Mouse (Mus musculus) layer of hippocampus, postnatal 25 days (tissue): ENCODE results near the gene Gpnmb. TPM values are rescaled to one million over a fixed set of nuclear protein-coding genes. Genes with fewer than 3 reads are reported as not detected.

ENCODE experiments used
- DNase-seq, 2 experiments: peaks; one replicate each; pipeline ENCODE4 v3.0.0; 2022; ENCODE audit warnings: mixed read lengths in 2 of 2, low spot score in 1 of 2; ENCODE audit errors: extremely low spot score in 1 of 2
- total RNA-seq, 2 experiments: library from RNA; stranded (reverse); gene quantifications; 2 replicates each; pipeline ENCODE4 v1.2.3; 2021

The Gpnmb gene
- 1 to 10 TPM; 2.1 to 2.2 TPM for total RNA-seq

DNA sequence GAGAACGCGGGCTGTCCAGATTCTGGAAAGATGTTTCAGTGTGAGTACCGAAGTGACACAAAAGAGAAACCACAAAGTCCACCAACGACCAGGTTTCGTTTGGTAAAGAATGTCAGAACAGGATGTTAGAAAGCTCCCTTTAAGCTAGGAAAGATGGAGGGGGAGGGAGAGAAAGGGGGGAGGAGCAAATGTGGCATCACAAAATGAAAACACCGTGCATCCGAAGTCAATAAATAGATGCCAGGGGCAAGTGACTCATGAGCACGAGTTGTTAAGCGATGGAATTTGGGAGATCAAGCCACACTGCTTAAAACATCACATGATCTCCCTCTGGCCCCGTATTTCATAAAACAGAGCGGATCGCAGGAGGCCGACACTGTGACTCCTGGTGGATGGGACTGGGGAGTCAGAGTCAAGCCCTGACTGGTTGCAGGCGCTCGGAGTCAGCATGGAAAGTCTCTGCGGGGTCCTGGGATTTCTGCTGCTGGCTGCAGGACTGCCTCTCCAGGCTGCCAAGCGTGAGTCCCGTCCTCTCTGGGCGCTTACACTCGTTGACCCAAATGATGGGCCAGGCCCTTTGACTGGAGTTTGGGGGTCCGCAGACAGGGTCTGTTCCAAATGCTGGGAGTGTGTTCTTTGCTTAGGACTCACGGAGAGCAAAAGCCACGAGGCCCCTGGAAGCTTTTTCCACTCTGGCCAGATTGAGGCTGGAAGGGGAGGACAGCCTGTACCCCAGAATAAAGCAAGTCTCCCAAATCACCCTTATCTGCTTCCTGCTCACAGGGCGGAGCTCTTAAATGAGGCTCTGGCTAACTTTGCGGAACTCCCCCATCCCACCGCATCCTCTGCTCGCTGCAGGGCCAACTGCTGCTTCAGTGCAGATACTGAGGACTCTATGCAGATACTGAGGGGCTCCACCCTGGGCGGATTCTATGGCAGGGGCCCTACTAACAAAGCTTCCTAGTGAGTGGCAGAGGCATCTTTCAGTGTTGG, at the start of gene Gpnmb:
Gpnmb (plus strand) TSS at position 272 of the 993 bp plus-strand sequence.
- DNase-seq, result no peak

DNA sequence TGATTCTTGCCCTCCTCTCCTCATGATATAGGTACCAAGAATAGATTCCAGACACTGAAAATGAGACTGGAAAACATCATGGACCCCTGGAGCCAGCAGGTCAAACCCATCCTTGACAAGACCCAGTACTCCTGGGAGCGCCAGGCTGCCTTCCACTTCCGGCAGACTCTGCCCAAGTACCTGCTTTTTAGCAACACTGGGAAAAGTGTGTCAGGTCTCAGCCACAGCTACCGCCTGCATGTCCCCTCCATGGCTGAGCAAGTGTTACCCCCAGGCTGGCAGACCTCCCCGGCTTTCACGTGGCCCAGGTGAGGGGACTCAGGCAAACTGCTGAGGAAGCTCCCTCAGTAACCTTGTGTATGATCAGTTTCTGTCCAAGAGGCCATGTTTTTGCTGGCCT, 46.4 kb upstream of the Gpnmb start:
- no peak for DNase-seq

DNA sequence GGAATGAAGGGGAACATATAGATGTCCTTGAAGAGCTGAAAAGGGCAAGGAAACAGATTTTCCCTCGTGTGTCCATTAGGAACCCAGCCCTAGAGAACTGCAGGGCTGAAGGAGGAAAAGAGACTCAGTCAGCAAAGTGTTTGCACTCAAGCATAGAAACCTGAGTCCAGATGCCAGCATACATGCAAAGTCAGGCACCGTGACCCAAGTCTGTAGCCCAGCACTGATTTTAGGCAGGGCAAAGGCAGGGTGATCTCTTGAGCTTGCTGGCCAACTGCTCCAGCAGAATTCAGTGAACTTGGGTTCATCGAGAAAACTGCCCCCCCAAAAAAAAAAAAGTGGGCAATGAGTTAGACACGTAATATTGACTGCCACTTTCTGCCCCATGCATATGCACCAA, 44.4 kb upstream of the Gpnmb start:
- no peak for DNase-seq

DNA sequence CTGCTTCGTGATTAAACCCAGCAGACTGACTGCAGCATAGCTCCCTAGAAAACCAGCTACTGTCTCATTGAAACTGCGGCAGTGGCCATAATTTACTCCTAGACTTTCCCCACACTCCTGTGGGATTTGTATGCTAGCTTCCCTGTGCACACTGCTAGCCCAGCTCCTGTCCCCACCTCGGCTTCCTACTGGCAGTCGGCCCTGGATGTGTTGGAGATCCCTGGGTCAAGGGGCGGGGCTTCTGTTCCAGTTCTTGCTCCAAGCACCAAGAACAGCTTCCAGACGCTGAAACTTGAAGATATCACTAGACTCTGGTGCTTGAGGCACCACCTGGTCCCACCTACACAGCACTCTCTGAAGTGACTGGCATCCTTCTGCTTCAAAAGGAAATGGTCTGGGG, 38.2 kb upstream of the Gpnmb start:
- no peak for DNase-seq

DNA sequence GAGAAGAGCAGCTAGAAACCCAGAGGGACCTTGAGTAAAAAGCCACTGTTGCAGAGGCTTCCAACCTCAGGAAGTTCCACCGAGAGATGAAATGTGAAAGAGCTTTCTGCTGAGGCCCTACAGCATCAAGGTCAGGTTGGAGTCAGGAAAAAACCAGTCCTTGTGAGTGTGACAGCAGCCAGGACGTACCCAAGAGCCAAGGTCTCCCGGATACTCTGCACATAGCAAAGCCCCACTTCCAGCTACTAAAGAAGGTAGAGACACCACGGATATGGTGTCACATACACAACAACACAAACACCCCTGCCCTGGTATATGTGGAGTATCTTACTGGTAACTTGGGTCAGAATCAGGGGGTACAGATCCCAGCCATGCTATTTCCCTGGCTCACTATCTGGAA, 37.5 kb upstream of the Gpnmb start:
- no peak for DNase-seq

DNA sequence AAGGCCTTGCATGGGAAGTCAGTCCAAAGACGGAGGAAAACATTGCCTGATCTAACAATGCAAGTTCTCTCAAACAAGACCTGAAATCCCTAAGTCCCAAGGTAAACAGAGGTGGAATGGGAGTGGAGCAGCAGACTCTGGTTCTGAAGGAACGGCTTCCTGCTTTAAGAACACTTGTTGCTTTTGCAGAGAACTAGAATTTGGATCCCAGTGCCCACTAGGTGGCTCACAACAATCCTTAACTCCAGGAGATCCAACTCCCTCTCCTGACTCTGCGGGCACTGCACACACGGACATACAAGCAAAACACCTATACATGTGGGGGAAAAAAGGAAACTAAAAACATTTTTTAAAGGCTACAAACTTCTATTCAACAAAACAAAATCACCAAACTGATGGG, 33.0 kb upstream of the Gpnmb start:
- no peak for DNase-seq

DNA sequence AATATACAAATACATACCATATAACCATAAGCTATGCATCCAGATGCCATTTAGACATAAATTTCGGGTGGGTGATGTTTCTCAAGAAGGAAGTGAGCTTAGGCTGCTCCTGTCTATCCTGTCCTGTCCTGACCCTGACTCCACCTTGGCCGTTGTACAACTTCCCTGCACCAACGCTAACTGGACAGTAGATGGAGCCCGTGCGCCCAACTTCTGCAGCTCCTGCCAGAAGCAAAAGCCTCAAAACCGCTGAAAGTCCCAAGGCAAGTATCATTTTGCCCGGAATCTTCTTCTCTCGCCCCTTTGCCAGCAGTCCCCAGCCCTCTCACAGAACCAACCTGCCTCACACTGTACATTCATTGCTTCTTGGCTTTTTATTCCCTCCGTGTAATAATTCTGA, 28.4 kb upstream of the Gpnmb start:
- peak; percentile 28 to 67 for DNase-seq

DNA sequence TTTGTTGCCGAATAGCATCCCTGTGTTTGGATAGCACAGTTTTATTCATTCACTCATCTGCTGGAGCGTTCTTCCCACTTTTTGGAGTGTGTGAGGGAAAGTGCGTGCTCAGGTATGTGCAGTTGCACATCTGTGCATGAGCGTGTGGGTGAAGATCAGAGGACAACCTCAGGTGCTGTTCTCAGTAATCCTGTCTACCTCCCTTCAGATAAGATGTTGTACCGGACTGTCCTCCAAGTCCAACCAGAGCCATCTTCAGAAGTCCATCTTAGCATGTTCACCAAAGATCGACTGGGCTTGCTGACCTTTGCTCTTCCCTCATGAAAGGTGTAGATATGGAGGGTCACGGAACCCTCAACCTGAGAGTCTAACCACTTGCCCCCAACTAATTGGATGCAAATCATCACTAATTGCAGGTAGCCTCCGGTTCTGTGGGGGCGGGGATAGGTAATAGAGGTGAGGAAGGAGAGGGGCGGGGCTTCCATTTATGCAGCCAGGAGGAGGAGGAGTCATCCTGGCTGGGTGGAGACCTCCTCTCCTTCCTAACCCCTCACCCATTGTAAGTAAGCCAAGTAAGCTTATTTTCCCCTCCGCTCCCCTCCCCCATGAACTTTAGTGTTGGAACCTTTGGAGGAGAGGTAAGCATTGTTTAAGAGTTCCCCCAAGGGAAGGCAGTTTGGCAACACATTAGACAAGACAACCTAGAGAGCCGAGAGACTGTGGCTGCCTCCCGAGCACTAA, 27.8 kb upstream of the Gpnmb start:
- DNase-seq, result no peak

DNA sequence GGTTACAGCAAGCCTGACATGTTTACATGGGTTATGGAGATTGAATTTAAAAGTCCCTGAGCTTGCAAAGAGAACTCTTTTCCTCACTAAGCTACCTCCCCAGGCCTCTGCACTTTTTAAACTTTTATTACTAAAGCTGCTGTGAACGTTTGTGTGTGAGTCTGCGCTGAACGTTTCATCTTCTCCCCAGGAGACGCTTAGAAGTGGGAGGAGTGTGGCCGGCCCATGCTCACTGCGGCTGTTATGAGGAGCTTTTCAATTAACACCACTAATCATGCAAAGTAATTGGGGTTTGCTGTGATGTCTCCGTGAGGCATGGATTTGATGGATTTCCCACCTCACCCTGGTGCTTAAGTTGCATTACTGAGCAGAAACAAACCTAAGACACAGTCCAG, 27.2 kb upstream of the Gpnmb start:
- no peak for DNase-seq

DNA sequence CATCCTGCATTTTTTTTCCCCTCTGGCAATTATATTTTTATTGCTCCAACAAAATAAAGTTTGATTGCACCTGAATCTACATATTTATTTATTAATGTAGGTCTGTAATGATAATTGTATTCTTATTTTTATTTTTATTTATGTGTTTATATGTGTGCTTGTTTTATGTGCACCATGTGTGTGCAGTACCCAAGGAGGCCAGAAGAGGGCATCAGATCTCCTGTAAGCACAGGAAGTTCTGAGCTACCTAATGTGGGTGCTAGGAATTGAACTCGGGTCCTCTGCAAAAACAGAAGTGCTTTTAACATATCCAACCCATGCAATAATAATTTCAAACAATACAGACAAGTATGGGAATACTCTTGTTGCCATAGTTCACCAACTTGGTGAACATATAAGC, 26.7 kb upstream of the Gpnmb start:
- DNase-seq, result no peak

DNA sequence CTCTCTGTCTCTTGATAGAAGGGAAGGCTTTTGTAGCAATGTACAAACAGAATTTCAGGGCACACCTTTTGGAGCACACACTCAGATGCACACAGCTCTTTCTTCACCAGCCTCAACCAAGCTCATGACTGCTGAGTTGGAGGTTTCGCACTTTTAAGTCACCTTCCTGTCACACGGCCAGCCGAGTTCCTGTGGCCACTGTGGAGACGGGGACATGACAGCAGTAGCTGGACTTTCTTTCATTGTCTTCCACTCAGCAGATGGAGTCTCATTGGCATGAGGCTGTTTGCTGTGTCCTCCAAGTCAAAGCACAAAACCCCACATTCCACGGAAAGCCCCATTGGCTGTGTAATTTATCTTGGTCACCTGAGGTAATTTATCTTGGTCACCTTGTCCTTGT, 25.2 kb upstream of the Gpnmb start:
- no peak for DNase-seq

DNA sequence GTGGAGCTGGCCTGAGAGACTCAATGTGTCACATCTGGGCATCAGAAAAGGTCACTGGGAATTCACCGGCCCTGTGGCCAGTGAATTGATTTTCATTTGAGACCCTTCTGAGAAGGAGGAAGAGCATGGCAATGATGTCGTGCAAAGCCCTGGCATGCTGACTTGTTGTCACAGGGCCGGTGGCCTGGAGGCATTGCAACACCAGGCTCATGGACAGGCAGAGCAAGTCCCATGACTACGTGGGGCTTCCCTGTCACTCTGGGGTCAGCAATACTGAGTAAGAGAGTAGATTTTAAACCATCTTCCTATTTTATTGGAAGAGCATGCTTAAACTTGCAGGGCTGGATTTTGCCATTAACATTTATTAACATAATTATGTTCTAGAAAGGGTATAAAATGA, 23.3 kb upstream of the Gpnmb start:
- no peak for DNase-seq

DNA sequence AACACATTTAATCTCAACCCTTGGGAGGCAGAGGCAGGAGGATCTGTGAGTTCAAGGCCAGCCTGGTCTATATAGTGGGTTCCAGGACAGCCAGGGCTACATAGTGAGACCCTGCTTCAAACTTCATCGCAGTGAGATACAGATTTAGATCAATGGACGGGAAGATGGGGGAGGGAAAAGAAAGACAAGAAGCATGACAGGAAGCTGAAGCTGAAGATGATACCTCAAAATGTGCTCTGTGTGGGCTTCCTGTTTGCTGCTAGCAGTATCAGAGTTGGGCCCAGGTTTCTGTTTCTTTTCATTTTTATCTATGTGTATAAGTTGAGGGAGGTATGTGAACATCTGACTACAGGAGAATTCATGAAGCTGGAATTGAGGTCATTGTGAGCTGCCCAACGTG, 22.9 kb upstream of the Gpnmb start:
- no peak for DNase-seq

DNA sequence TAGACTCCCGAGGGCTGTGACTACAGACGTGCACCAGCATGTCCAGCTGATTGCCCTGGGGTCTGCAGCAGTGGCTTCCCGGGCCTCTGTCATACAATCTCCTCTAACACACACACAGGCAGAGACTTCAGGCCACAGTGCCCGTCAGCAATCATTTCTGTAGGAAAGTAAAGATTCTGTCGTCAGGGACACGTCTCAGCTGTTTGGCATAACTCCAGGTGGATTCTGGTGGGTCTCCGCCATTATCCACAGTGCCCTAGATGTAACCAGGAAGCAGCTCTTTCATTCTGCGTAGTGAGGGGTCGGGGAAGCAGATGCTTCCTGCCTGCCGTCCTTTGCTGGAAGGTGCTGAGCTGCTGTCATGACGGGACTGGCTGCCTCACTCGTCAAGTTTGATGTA, 19.2 kb upstream of the Gpnmb start:
- DNase-seq, result no peak

DNA sequence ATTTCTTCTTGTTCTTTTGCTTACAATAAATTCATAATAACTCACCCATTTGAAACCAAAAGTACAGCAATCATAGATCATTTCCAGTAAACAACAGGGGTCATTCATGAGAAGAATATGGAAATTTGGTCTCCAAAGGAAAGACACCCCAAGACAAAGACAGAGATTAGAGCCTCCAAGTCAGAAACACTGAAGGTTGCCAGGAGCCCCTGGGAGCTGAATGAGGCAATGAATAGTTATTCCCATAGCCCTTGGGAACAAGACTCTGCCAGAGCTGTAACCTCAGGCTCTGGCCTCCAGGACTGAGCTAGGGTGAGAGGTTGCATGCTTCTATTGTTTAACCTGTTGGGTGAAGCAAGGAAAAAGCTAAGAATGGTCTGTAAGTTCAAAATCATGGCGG, 17.0 kb upstream of the Gpnmb start:
- DNase-seq, result no peak

DNA sequence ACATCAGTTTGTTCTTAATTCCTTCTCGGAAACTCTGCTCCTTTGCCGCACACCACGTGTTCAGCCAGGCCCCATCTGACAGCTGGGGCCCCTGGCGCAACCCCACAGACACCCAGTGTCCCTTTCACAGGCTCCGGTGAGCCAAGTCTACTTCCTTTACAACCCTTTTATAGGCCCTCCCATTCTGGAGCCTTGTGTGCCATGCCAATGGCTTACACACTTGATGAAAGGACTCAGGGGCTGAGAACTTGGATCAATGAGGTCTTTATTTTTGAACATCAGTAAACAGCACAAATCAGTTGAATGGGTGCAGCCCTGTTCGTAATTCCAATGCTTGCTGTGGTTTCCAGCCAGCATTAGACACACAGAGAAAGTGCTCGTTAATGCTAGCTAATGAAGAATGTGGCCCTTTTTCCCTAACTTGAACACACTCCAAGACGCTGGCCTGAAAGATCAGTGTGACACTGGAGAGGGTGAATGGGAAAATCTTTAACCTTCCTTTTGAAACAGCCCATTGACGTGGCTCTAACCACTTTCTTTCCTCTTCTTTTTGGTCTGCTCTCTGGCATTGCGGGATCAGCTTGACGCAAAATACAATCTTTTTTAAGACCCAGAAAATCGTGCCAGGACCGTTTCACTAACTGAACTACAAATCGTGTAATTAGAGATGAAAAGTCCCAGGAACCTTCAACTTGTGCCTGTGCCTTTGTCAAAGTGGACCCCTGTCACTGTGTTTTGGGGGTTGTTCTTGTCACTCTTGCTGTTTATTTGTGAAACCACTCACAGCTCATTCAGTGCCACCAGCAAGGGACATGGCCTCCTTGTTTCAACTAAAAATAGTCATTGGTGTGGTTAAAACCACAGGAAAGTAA, 15.0 kb upstream of the Gpnmb start:
- no peak for DNase-seq

DNA sequence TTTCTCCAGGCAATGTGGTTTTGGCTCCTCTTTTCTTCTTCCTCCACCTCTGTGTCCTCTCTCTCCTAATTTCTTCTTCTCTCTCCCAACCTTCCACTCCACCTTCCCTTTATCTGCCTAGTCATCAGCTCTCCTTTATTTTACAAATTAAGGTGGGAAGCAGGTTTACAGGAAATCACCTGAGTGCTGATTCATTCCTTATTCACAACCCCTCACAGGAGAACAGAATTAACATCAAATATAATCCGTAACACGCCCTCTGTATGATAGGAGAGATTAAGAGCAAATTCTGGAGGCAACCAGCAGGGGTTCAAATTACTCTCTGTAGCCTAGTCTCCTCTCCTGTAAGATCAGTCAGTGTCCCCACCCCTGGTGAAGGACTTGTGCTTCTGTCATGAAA, 14.0 kb upstream of the Gpnmb start:
- DNase-seq, result no peak

DNA sequence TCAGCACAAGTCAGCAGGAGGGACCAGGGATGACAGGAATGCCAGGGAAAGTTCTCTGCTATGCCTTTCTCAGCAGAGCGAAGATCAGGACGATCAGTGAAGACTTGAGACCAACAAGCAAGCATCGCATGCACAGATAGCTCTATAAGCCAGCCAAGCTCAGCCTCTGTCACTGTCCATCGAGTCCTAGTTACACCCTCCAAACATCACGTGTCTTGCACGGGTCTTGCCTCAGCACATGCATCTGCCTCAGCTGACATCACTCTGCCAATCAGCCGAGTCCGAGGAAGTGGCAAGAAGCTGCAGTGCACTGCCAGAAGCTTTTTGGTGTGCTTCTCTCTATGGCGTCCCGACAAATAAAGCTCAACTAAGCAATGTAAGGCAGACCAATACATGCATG, 13.0 kb upstream of the Gpnmb start:
- no peak for DNase-seq

DNA sequence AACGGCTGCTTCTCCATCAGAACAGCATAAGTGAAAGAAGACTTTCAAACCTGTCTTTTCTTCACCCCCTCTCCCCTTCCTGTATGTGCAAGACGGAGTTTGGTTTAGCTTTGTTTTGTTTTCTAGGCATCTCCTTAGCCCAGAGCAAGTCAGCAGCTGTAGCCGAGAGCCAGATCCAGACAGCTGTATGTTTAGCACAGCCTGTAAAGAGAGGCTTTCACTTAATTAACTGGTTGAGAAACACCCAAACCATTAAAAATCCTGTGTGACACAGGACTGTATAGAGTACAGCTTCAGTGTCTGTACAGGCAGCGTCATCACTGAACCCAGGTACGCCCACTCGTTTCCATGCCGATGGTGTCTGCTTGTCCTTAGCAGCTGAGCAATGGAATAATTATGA, 11.1 kb upstream of the Gpnmb start:
- no peak for DNase-seq

DNA sequence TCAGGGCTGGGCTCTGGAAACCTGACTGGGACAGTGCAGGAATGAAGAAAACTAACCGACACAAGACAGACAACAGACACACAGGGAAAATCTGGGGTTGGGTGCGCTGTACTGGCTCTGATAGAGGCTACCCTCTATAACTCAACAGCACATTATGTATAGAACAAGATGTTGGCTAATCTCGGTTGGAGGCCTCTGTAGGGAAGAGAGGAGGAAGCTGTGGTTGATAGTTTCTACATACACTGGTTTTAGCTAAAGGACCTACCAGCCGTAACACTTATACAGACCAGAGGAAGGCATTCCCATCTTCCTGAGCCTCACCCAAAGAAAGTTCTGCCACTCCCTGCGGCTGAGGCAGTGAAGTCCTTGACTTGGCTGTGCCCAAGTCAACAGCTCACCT, 9.8 kb upstream of the Gpnmb start:
- DNase-seq, result no peak

DNA sequence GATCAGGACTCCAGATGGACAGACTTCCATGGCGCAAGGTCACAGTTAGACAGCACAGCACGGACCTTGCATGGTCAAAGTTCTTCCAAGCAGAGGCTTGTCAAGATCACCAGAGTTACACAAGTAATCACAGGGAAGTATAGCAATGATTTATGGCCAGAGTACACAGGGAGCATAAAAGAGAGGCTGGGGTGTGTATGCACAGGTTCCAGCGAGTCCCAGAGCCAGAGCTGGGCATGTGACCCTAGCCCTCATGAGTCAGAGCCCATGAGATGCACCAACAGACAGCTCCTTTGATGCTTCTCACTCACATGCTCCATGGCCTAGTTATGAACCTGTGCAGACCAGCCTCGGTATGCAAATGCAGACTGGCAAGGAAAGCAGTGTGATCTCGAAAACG, 8.3 kb upstream of the Gpnmb start:
- no peak for DNase-seq
